Mouse (Mus musculus) cerebellum, adult (tissue): Measurements from ENCODE around the gene Tex2.

Experiments used
- ATAC-seq: cut with Nextera tagmentation; 2 replicates; pipeline ENCODE4 v1.9.2; 2017; ENCODE audit warnings: mild to moderate bottlenecking, moderate library complexity, mixed read lengths; ENCODE audit not compliant: insufficient number of reproducible peaks, low FRiP score, low TSS enrichment

Tex2 gene

GRCm38 (mm10) chr11:106555805-106556615 is 57.2 kb downstream of the Tex2 start:
- ATAC-seq: no peak

- no peak for ATAC-seq
Observed at GRCm38 (mm10) chr11:106550398-106550797, 62.8 kb downstream of the Tex2 start.

GRCm38 (mm10) chr11:106546081-106546480 is 67.1 kb downstream of the Tex2 start:
- no peak for ATAC-seq

- no peak for ATAC-seq
Observed at GRCm38 (mm10) chr11:106544916-106545315, 68.3 kb downstream of the Tex2 start.

- ATAC-seq: no peak
Observed at GRCm38 (mm10) chr11:106544133-106544532, 69.1 kb downstream of the Tex2 start.

GRCm38 (mm10) chr11:106543006-106543405 is 70.2 kb downstream of the Tex2 start:
- no peak for ATAC-seq

- no peak for ATAC-seq
Observed at GRCm38 (mm10) chr11:106542385-106542784, 70.8 kb downstream of the Tex2 start.

GRCm38 (mm10) chr11:106540506-106541268 is 72.5 kb downstream of the Tex2 start:
- ATAC-seq: no peak

GRCm38 (mm10) chr11:106536253-106536912 is 76.8 kb downstream of the Tex2 start:
- ATAC-seq: no peak

GRCm38 (mm10) chr11:106535660-106536252 is 77.5 kb downstream of the Tex2 start:
- ATAC-seq: no peak

- no peak for ATAC-seq
Observed at GRCm38 (mm10) chr11:106532248-106532790, 80.9 kb downstream of the Tex2 start.

GRCm38 (mm10) chr11:106529786-106530185 is 83.4 kb downstream of the Tex2 start:
- ATAC-seq: no peak

GRCm38 (mm10) chr11:106529113-106529512 is 84.1 kb downstream of the Tex2 start:
- no peak for ATAC-seq

GRCm38 (mm10) chr11:106527926-106528325 is 85.3 kb downstream of the Tex2 start:
- no peak for ATAC-seq

GRCm38 (mm10) chr11:106527147-106527821 is 85.9 kb downstream of the Tex2 start:
- ATAC-seq: no peak

GRCm38 (mm10) chr11:106522538-106522937 is 90.7 kb downstream of the Tex2 start:
- no peak for ATAC-seq

- ATAC-seq: no peak
Observed at GRCm38 (mm10) chr11:106521612-106522011, 91.6 kb downstream of the Tex2 start.

- ATAC-seq: no peak
Observed at GRCm38 (mm10) chr11:106520404-106520803, 92.8 kb downstream of the Tex2 start.

GRCm38 (mm10) chr11:106519519-106519918 is 93.7 kb downstream of the Tex2 start:
- ATAC-seq: no peak

GRCm38 (mm10) chr11:106518391-106518790 is 94.8 kb downstream of the Tex2 start:
- no peak for ATAC-seq
